Mouse (Mus musculus) T-helper 17 cell (primary cell): ENCODE results near the gene Map2.

Experiments
- in situ Hi-C, 2 experiments: fragments of 300-600 bp; cut with MboI, MseI; formaldehyde crosslinking; loops; 1 replicate in 1 of 2; 2 replicates in 1 of 2; pipeline ENCODE4 v1.15.1; 2025; ENCODE audit warnings: high pct_unique_total_duplicates in 2 of 2

Map2 gene

GRCm38 (mm10) chr1:66175041-66175665 is at the start of gene Map2:
Map2 (plus strand) TSS chr1:66175273.
- in situ Hi-C loops: no loop called here

GRCm38 (mm10) chr1:66133014-66133413 is 42.1 kb upstream of the Map2 start:
- in situ Hi-C loops: no loop called here

- in situ Hi-C loops: no loop called here
Measured at GRCm38 (mm10) chr1:66135324-66135723, 39.7 kb upstream of the Map2 start.

DNA sequence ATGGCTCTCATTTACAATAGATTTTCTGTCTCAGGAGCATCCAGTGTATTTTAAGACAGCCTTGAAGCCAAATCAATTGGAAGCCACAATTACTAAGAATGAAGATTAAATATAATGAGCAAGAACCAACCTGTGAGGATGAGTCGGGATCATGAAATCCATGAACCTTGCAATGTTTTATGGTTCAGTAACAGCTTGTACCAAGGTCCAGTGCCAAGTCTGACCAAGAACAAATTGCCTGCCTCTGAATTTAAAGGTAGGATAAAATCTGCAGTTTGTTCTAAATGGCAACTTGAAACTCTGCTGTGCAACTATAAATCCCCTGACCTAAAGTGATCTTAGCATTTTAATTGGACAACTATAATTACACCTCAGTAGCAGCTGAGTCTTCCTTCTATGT is 34.4 kb upstream of the Map2 start:
- in situ Hi-C loops: no loop called here

- in situ Hi-C loops: no loop called here
Measured at GRCm38 (mm10) chr1:66145180-66145579, 29.9 kb upstream of the Map2 start.

GRCm38 (mm10) chr1:66148825-66149514 is 26.1 kb upstream of the Map2 start:
- in situ Hi-C loops: no loop called here

GRCm38 (mm10) chr1:66150806-66151205 is 24.3 kb upstream of the Map2 start:
- in situ Hi-C loops: no loop called here

DNA sequence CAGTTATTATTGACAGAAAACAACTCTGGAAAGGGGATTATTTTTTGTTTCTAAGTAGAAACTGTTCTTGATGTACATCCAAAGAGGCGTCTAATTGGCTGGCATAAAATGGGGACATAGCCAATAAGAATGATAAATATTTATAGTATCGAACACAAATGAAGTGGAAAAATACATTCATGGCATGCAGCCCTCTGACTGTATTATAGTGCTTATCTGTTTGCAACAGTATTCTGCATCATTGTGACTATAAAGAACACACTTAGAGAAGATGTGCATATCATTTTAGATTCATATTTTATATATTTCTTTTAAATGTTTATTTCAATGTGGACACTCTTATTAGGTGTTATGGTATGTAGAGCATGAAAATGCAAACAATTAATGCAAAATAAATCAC is 17.9 kb upstream of the Map2 start:
- in situ Hi-C loops: no loop called here

DNA sequence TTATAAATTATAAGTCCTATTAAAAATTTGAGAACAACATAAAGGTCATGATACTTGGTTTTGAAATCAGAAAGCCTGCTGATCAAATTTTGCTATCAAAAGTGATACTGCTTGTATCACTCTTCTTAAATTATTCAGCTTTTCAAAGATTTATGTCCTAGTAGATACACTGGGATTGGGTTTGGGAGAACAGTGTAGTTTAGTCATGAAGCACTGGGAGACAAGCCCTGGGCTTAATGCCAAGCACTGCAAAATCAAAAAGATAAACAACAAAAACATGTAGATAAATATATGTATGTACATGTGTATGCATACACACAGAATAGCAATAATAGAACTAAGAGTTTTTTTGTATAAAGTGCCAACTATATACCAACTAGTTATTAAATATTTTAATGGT is 17.5 kb upstream of the Map2 start:
- in situ Hi-C loops: no loop called here

DNA sequence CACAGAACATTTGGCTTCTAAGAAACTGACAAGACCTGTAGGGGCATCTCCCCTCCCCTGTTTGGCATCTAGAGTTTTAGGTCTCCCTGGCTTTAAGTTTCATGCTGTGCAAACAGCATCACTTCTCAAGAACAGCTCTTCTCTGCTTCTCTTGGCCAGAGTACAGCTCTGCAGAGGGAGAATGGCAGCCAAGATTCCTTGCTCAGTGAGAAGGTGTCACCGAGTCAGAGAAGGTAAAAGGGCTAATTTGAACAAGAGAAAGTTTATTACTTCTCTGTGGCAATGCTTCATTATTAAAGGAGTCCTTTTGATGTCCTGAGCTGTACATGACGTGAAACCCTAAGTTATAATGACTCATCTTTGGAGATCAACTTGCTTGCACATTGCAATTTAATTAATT is 10.4 kb upstream of the Map2 start:
- in situ Hi-C loops: loop anchor here in 1 of 2 experiments (10.0 kb wide), 1 partner anchor 1270 kb away; no protein-coding TSS in a partner anchor

DNA sequence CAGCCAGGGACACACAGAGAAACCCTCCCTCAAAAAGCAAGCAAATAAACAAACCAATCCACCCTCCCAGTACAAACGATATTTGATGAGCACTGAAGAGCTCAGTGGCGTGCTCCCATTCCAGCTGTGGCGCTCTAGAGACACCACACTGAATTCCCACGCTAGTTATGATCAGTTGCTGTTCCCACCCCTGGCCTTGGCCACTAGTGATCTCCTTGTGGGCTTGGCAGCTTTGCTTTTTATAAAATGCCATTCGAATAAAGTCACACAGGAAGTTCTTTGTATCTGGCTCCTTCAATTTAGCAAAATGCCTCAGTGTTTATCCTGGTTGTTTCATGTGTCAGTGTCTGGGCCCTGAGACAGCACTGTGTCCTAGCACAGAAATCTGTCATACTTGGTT is 6.4 kb upstream of the Map2 start:
- in situ Hi-C loops: loop anchor here in 1 of 2 experiments (10.0 kb wide), 1 partner anchor 1266 kb away; no protein-coding TSS in a partner anchor

GRCm38 (mm10) chr1:66172127-66172526 is 2.9 kb upstream of the Map2 start:
- in situ Hi-C loops: no loop called here

DNA sequence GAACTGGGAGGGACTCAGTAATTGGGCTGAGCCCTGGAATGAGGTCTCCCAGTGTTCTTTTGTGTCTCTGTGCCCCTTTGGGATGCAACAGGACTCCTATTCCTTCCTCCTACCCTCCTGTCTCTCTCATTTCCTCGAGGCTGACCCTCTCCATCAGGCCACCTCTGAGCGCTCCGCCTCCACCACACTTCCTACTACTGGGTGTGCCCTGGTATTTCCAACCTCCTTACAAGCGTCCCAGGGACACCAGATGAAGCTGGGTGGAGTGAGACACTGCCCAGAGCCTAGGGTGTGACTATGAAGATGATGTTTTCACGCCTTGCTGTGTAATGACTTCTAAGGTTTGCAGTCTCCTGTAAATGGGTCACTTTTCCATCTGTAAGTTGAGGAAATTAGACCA is 1.4 kb upstream of the Map2 start:
- in situ Hi-C loops: no loop called here

DNA sequence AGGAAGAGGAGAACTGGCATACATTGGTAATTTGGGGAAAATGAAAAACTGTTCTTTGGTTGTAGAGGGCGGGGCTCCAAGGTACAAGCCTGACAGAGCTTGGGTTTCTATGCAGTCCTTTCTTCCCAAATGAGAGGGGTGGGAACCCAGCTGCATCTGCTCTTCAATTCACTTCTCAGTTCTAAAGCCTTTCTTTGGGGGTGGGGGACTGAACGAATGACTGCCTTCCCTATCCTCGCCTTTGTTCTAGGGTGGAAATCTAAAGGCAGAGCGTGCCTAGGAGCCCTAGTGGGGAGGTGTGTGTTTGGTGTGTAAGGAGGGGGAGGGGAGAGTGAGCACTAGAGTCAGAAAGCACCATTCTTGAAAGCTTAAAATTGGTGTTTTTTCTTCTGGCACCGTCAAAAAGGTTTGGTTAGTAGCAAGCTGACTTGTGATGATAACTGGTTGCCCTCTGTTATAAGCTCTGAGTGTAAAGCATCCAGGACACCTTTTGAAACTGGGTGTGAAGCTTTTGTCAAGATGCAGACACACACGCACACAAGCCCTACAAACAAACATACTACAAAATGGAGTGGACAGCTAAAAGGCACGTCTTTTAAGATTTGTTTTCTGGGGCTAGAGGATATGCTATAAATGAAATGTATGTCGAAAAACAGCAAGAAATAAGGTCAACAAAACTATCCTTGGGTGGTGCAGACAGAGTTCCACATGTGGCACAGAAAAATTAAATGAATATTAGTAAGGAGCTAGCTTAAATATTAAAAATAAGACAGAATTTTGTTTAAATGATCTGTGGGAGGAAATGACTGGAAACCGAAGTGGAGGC is 1.2 kb downstream of the Map2 start:
- in situ Hi-C loops: no loop called here

GRCm38 (mm10) chr1:66176838-66177105 is 1.7 kb downstream of the Map2 start:
- in situ Hi-C loops: no loop called here

- in situ Hi-C loops: no loop called here
Measured at GRCm38 (mm10) chr1:66177489-66178170, 2.6 kb downstream of the Map2 start.

- in situ Hi-C loops: no loop called here
Measured at GRCm38 (mm10) chr1:66187016-66187681, 12.1 kb downstream of the Map2 start.

- in situ Hi-C loops: no loop called here
Measured at GRCm38 (mm10) chr1:66192401-66192800, 17.3 kb downstream of the Map2 start.

DNA sequence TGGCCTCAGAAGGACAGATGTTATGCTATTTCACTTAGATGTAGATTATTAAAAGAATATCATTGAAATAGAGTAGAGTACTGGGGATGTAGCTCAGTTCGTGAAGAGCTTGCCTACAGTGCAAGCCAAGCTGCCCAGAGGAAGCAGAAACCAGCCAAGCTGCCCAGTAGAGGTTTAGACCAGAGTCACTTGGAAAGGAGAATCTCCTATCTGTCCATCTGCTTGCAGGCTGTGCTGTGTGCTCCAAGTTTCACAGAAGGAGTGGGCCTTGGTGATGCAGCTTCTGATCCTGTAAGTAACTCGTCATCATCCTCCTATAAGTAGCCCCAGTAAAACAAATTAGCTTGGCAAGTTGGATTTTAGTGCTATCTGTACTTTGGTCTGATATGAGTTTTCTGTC is 17.8 kb downstream of the Map2 start:
- in situ Hi-C loops: no loop called here

- in situ Hi-C loops: no loop called here
Measured at GRCm38 (mm10) chr1:66195040-66195726, 20.1 kb downstream of the Map2 start.

DNA sequence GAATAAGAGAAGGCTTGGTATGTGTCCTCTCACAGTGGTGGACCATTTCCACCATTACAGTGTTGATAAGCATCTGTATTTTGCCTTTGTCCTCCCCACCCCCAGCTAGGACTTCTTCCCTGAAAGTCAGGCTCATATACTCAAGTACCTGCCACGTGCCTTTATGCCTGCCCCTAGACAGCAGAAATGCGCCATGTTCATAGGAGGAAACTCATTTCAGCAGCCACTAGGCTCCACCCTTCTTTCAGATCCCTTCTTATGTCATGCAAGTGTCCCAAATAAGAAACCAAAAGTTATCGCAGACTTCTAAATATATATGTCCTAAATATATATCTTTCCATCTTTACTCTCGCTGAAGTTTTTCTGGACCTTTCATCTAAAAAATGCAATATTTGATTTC is 21.2 kb downstream of the Map2 start:
- in situ Hi-C loops: no loop called here
